ENCODE assay signal across 15 mouse cellular contexts in the genomic region with DNA sequence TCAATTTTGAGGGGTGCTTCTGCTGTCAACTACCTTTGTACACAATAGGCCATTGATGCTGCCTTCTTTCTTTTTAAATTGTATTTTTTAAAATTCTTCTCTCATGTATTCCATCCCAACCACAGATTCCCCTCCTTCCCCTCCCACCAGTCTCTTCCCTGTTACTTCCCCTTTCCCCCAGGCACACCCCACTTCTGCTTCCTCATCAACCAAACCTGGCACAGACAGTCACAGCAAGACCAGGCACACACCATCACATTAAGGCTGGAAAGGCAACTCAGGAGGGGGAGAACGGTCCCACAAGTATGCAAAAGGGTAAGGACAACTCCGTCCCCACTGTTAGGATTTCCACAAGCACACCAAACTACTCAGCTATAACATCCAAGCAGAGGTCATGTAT.
"Had no signal": no experiment of that assay in that cellular context is flagged by ENCODE, and none has a peak within 500 bp of the region (broad histone marks: within the 10 kb centered on the region; RNA-seq: fewer than 3 reads in every experiment).

No protein-coding gene starts in this region.

- H3K27me3 ChIP-seq: liver, embryonic 15.5 days; lung, embryonic 15.5 days; megakaryocyte, embryonic 14.5 days; midbrain, embryonic 15.5 days; stomach, embryonic 15.5 days had no signal

- ATAC-seq: hindbrain, postnatal 0 days; midbrain, embryonic 15.5 days had no signal

- H3K9me3 ChIP-seq: liver, embryonic 15.5 days; lung, embryonic 15.5 days; midbrain, embryonic 15.5 days; stomach, embryonic 15.5 days had no signal

- H3K36me3 ChIP-seq: liver, embryonic 15.5 days; lung, embryonic 15.5 days; midbrain, embryonic 15.5 days; stomach, embryonic 15.5 days had no signal

- H3K4me3 ChIP-seq: liver, embryonic 15.5 days; lung, embryonic 15.5 days; megakaryocyte, embryonic 14.5 days; midbrain, embryonic 15.5 days; stomach, embryonic 15.5 days had no signal

- H3K9ac ChIP-seq: liver, embryonic 15.5 days; lung, embryonic 15.5 days; midbrain, embryonic 15.5 days; stomach, embryonic 15.5 days had no signal

- H3K27ac ChIP-seq: hindbrain, postnatal 0 days; kidney, postnatal 0 days; liver, embryonic 15.5 days; lung, embryonic 15.5 days; midbrain, embryonic 15.5 days; stomach, embryonic 15.5 days had no signal

- H3K4me2 ChIP-seq: liver, embryonic 11.5 days; liver, embryonic 15.5 days; lung, embryonic 15.5 days; midbrain, embryonic 11.5 days; midbrain, embryonic 15.5 days; stomach, embryonic 15.5 days had no signal

- DNase-seq: kidney, adult 11 months; kidney, adult 9 months; left cerebral cortex, postnatal 4 days; right cerebral cortex, postnatal 25 days; thymus, adult 2 months; thymus, postnatal 25 days had no signal

- H3K4me1 ChIP-seq: liver, embryonic 15.5 days; lung, embryonic 15.5 days; megakaryocyte, embryonic 14.5 days; midbrain, embryonic 15.5 days had no signal
